Mouse (Mus musculus): Measurements from ENCODE around the gene Slc37a3.
"Not testable (repeated sequence)": the region's sequence is repeated elsewhere in the genome, so short reads cannot be mapped to it uniquely, and the experiment has no call there.

Slc37a3 gene

GRCm38 (mm10) chr6:39377311-39377827, at the start of gene Slc37a3:
Gene Slc37a3 (minus strand): TSS chr6:39377675.
- peak; percentile 89 for DNase-seq

DNA sequence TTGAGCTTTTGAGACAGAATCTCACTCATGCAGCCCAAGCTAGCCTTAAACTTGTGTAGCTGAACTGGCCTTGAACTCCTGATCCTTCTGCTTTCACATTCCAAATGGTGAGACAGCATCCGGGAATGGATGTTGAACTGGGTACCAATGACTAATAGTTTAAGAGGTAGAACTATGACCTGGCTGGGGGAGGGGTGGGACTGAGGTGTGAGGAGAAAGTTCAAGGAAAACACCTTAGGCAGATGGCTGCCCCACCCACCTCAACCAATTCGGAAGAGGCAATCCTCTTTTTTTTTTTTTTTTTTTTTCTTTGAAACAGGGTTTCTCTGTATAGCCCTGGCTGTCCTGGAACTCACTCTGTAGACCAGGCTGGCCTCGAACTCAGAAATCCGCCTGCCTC, 49.2 kb upstream of the Slc37a3 start:
- DNase-seq = no peak

DNA sequence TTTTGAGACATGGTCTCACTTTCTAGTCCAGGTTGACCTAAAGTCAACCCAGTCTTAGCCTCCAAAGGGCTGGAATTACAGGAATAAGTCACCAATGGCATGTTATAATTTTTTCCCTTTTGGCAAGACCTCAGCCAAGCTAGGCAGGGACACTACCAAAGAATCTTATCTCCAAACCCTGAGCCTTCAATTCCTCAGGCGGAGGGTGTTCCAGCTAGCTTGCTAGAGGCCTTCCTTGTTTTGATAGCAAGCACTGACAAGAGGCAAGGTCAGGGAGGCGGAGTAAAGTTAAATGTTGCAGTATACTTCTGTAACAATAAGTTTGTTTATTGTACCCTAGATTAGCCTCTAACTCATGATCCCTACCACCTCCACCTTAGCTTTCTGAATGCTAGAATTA, 47.7 kb upstream of the Slc37a3 start:
- no peak for DNase-seq

DNA sequence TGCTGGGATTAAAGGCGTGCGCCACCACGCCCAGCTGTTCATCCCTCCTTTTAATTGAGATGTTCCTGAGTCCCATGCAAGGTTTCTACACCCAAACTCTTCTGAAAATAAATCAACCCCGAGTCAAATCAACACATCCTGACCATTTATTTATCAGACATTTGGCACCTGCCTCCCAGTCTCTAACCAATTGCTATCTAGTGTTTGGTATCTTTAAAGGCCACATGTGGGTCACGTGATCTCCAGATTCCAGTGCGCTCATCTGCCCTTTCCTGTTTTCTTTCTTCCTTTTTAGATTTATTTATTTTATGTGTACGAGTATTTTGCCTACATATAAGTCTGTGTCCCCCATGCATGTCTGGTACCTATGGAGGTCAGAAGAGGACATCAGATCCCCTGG, 46.2 kb upstream of the Slc37a3 start:
- no peak for DNase-seq

DNA sequence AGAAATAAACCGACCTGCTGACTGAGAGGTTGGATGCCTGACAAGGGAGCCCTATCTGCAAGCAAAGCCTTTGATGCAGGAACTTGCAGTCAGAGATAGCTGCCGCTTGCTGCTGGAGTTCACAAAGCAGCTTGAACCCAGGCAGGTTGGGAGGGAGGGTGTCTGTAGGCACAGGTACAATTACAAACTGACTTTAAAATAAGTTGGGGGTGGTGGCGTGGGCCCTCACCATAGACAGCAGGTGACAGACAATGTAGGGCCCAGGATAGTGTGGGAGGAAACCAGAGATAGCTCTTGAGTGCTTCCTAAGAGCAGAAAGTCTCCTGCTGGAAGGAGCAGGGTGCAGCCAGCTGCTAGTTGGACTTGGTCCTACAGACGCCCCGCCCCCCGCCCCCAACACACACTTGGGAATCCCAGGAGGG, 45.7 kb upstream of the Slc37a3 start:
- DNase-seq = no peak

- no peak for DNase-seq
Observed at GRCm38 (mm10) chr6:39420867-39421266, 43.4 kb upstream of the Slc37a3 start.

DNA sequence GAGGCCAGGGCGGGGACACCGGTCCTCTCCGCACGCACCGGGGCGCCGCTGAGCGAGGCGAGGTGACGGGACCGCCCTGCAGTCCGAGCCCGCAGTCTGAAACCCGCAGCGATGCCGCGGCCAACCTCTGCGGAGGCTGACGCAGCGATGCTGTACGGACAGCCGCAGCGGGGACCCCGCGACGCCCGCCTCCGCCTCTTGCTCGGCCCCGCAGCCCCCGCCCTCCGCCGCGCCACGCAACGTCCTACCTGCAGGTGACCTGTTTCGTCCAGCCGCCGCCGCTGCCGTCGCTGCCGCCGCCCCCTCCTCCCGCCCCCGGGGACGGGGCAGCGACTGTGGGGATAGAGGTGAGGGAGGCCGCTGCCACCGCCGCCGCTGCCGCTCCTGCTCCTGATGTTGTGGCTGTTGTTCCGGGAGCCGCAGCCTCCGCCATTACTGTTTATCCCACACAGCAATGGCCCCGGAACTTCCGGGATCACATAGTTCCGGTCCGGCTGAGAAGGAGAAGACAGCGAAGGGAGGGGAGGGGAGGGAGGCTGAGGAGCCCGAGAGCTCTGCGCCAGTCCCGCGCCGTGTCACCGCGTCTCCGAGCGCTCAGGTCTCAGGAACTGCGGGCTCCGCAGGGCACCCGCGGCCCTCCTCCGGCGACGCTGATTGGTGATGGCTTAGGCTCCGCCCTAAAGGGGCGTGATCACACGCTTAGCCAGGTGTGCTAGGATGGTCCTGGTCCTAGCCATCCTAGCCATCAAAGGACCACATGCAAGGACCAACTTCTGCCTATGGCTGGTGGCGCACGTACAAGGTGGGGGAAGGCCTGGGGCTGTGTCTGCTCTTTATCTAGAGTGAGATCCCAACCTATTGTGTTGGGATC, 42.6 kb upstream of the Slc37a3 start, which contains the start of gene Mkrn1:
Gene Mkrn1 (minus strand): TSS at position 612 of the 871 bp plus-strand sequence.
- peak; percentile 84 for DNase-seq

- peak; percentile 25 for DNase-seq
Observed at GRCm38 (mm10) chr6:39419386-39419850, 41.9 kb upstream of the Slc37a3 start.

DNA sequence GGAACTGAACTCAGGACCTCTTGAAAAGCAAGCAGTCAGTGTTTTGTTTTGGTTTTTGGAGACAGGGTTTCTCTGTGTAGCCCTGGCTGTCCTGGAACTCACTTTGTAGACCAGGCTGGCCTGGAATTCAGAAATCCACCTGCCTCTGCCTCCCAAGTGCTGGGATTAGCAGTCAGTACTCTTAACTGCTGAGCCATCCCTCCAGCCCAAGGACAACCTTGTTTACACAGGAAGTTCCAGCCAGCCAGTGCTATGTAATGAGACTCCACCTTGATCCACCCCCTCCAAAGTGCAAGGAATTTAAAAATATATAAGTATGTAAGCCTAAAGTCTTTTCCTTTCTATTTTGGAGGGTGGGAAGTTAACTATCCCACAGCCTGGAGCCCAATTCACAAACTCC, 39.2 kb upstream of the Slc37a3 start:
- not testable (repeated sequence) for DNase-seq

- no peak for DNase-seq
Observed at GRCm38 (mm10) chr6:39415762-39416161, 38.3 kb upstream of the Slc37a3 start.

DNA sequence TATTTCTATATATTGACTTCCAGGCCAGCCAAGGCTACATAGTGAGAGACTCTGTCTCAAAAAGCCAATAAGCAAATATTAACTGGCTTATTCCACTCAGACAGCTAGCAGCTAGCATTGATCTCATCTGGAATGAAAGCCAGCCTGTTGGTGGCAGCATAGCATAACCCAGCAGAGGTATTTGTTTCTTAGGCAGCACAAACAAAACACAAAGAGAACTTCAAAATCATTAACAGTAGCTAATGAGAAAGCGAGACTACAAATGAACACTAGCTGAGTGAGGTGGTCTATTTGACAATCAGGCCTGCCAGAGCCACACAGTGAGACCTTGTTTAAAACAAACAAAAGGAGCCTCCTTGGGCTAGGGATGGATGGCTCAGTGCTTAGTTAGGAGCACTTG, 36.6 kb upstream of the Slc37a3 start:
- DNase-seq = peak; percentile 26

GRCm38 (mm10) chr6:39406480-39406879, 29.0 kb upstream of the Slc37a3 start:
- DNase-seq = no peak

DNA sequence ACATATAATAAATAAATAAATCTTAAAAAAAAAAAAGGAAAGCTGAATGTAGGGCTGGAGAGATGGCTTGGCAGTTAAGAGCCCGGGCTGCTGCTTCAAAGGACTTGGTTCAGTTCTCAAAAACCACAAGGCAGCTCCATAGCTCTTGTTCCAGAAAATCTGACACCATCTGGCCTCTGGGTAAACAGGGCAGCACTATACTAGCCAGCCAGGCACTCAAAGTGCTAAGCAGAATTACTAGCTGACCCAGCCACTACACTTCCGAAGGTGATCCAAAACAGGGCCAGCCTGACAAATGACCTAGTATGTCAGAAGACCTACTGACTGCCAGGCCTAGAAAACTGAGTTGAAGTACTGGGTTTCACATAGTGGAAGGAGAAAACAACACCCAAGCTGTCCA, 25.7 kb upstream of the Slc37a3 start:
- DNase-seq = no peak

GRCm38 (mm10) chr6:39400343-39400742, 22.9 kb upstream of the Slc37a3 start:
- DNase-seq = no peak

DNA sequence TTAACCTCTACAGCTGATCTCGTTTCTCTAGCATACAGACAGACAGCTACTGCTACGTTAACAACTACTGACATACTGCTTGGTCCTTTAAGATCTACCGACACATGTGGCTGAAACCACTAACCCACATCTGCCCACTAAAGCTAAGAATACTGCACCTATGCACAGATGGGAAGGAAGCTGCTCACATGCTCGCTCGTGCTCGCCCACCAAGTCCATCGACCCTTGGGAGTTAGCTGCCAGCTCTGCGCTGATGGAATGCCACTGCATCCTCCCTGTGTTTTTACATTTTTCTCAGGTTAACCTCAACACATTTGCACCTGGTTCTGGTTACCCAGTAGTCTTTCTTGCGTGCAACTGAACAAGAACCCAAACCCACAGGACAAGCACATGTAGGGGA, 20.9 kb upstream of the Slc37a3 start:
- DNase-seq = no peak

DNA sequence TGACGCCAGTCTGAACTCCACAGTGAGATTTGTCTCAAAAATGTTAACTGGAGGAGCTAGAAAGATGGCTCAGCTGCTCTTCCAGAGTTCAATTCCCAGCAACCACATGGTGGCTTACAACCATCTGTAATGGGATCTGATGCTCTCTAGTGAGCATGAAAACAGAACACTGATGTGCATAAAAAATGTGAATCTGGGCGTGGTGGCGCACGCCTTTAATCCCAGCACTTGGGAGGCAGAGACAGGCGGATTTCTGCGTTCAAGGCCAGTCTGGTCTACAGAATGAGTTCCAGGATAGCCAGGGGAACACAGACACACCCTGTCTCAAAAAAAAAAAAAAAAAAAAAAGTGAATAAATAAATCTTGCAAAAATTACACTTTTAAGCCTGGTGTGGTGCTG, 19.6 kb upstream of the Slc37a3 start:
- no peak for DNase-seq

DNA sequence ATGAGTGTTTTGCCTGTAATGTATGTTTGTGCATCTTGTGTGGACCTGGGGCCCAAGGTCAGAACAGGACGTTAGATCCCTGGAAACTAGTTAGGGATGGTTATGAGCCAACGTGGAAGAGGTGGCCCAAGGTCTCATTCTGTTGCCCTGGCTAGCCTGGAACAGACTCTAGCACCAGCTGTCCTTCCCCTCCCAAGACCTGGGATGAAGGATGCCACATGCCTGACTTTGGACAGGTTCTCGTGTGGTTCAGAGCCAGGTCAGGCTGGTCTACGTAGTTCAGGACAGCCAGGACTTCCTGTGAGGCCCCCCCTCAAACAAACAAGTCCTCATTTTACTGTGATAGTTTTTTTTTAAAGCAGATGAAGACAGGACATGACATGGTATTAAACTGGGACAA, 18.4 kb upstream of the Slc37a3 start:
- no peak for DNase-seq

- no peak for DNase-seq
Observed at GRCm38 (mm10) chr6:39395471-39395870, 18.0 kb upstream of the Slc37a3 start.

- DNase-seq = no peak
Observed at GRCm38 (mm10) chr6:39389988-39390387, 12.5 kb upstream of the Slc37a3 start.

- no peak for DNase-seq
Observed at GRCm38 (mm10) chr6:39381125-39381880, 3.8 kb upstream of the Slc37a3 start, which contains the start of gene Rab19. Gene Rab19 (plus strand): TSS chr6:39381175.

DNA sequence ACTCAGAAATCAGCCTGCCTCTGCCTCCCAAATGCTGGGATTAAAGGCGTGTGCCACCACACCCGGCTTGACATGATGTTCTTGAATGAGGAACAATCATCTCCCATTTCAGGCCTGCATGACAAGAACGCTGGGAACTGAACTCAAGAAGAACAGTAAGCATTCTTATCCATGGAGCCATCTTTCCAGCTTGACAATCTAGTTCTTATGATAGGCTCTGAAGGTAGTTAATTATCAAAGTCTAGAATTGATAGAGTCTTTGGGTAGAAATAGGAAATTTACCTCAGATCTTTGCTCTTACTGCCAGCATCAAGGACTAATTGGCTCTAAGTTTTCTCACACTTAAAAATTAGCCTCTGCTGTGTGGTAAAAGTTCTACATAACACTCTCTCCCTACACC, 2.8 kb upstream of the Slc37a3 start:
- DNase-seq = no peak

GRCm38 (mm10) chr6:39379749-39380148, 2.3 kb upstream of the Slc37a3 start:
- no peak for DNase-seq

GRCm38 (mm10) chr6:39379224-39379623, 1.7 kb upstream of the Slc37a3 start:
- no peak for DNase-seq
